Mouse (Mus musculus) ES-E14 (cell line): ENCODE measurements at regions not wholly inside any gene's neighbourhood (a gene's known extent, or its start where the extent isn't known, plus 50 kb on each side); places are given as distances from the start of the nearest gene placed in this dataset.

Experiments used
- CHD2 ChIP-seq: IDR thresholded peaks from 2 replicates; pipeline ENCODE4 v1.6.1; 2014; ENCODE audit warnings: mild to moderate bottlenecking, low read depth, low read length, inconsistent platforms
- HCFC1 ChIP-seq: IDR thresholded peaks from 2 replicates; pipeline ENCODE4 v1.6.1; 2012; ENCODE audit warnings: low read length, inconsistent platforms, borderline replicate concordance; ENCODE audit not compliant: insufficient read depth
- MAFK ChIP-seq: IDR thresholded peaks from 2 replicates; pipeline ENCODE4 v1.6.1; 2014; ENCODE audit warnings: mild to moderate bottlenecking, low read depth, low read length, inconsistent platforms; ENCODE audit not compliant: insufficient read depth
- ZC3H11A ChIP-seq: IDR thresholded peaks from 2 replicates; pipeline ENCODE4 v1.6.1; 2012; ENCODE audit warnings: low read depth, mild to moderate bottlenecking, inconsistent platforms, low read length, borderline replicate concordance
- ZNF384 ChIP-seq: IDR thresholded peaks from 2 replicates; pipeline ENCODE4 v1.6.1; 2012; ENCODE audit warnings: low read depth, low read length, inconsistent platforms

GRCm38 (mm10) chr14:33797551-33798303, 125.7 kb upstream of the Gdf10 start:
- no peak for TF ChIP-seq HCFC1
- no peak for TF ChIP-seq ZNF384
- no peak for TF ChIP-seq MAFK
- no peak for TF ChIP-seq ZC3H11A
- no peak for TF ChIP-seq CHD2
